Mouse (Mus musculus) neural tube, embryonic 13.5 days (tissue): ENCODE results near the gene Stag1. TPM values are rescaled to one million over a fixed set of nuclear protein-coding genes. Genes with fewer than 3 reads are reported as not detected.
A peak's percentile ranks its signal among the peaks of the same experiment; 100 is the strongest.

ENCODE experiments used
- ATAC-seq: fragments of 200-750 bp; cut with Nextera tagmentation; 2 replicates; pipeline ENCODE4 v1.8.0; 2017; ENCODE audit warnings: low read depth, mild to moderate bottlenecking, moderate TSS enrichment, moderate library complexity
- H3K27ac ChIP-seq: fragments of 300-500 bp; sonication (generic); replicated peaks from 2 replicates; pipeline ENCODE4 v1.5.1; 2015; ENCODE audit warnings: moderate library complexity, mild to moderate bottlenecking, inconsistent platforms
- H3K27me3 ChIP-seq: fragments of 300-500 bp; sonication (generic); 2 replicates; pipeline ENCODE4 v1.6.1; 2015; ENCODE audit warnings: mild to moderate bottlenecking, inconsistent platforms
- H3K36me3 ChIP-seq: fragments of 300-500 bp; sonication (generic); 2 replicates; pipeline ENCODE4 v1.6.1; 2015; ENCODE audit warnings: mild to moderate bottlenecking, inconsistent platforms
- H3K4me1 ChIP-seq: fragments of 300-500 bp; sonication (generic); replicated peaks from 2 replicates; pipeline ENCODE4 v1.6.1; 2015; ENCODE audit warnings: inconsistent platforms
- H3K4me2 ChIP-seq: fragments of 300-500 bp; sonication (generic); 2 replicates; pipeline ENCODE4 v1.6.1; 2015; ENCODE audit warnings: inconsistent platforms, mild to moderate bottlenecking, moderate library complexity
- H3K4me3 ChIP-seq: fragments of 300-500 bp; sonication (generic); 2 replicates; pipeline ENCODE4 v1.5.1; 2015; ENCODE audit warnings: mild to moderate bottlenecking, inconsistent platforms
- H3K9ac ChIP-seq: fragments of 300-500 bp; sonication (generic); 2 replicates; pipeline ENCODE4 v1.6.1; 2015; ENCODE audit warnings: moderate library complexity, mild to moderate bottlenecking, inconsistent platforms
- H3K9me3 ChIP-seq: fragments of 300-500 bp; sonication (generic); 2 replicates; pipeline ENCODE4 v1.6.1; 2016; ENCODE audit warnings: inconsistent platforms
- whole genome bisulfite sequencing: fragments of 180-500 bp; shearing (Covaris S2); methylation state at CpG from one replicate; pipeline ENCODE4 v1.1.7; 2015; 5-methylcytosine and 5-hydroxymethylcytosine counted together
- polyA plus RNA-seq: library from polyadenylated mRNA; unstranded; fragments of >200 nt; fragmentation: Nextera tagmentation; extraction: Ambion mirVana; gene quantifications from 2 replicates; pipeline ENCODE4 v1.2.1, GENCODE M21; 2015

The Stag1 gene
- polyA plus RNA-seq, 1 experiment from 2014 or later, result 36.3 TPM

DNA sequence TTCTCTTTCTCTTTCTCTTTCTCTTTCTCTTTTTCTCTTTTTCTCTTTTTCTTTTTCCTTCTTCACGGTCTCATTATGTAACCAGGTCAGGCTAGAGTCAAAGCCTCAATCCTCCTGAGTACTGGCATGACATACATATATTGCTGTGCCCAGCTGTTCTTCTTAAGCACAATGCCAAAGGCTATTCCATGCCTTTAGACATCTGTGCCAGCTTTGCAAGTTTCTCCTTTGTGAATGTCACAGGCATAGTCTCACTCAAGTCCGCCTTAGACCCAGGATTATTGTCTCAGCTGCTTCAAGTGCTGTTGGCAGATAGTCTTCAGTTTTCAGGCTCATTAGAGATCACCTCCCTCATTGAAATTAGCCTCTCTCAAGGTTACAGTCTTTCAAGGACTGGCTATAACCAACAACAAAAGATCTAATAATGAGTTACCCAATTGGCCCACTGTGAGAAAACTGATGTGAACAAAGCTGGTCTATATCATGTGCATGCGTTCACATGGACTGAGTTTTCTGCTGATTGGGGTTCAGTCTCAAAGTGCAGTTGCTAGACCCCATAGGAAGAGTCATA lies 16.0 kb downstream of the Stag1 start:
- H3K4me2 ChIP-seq, result no peak overlapping the region
- 68% methylated on average over 3 of the region's 3 CpGs for WGBS
- H3K27ac ChIP-seq, result no peak overlapping the region
- H3K36me3 ChIP-seq, result no peaks in the 10 kb centered on the region
- no peak overlapping the region for H3K9ac ChIP-seq
- no peaks in the 10 kb centered on the region for H3K9me3 ChIP-seq
- no peak for ATAC-seq
- no peaks in the 10 kb centered on the region for H3K27me3 ChIP-seq
- H3K4me1 ChIP-seq, result peaks cover 4% of the 10 kb centered on the region
- no peak overlapping the region for H3K4me3 ChIP-seq

DNA sequence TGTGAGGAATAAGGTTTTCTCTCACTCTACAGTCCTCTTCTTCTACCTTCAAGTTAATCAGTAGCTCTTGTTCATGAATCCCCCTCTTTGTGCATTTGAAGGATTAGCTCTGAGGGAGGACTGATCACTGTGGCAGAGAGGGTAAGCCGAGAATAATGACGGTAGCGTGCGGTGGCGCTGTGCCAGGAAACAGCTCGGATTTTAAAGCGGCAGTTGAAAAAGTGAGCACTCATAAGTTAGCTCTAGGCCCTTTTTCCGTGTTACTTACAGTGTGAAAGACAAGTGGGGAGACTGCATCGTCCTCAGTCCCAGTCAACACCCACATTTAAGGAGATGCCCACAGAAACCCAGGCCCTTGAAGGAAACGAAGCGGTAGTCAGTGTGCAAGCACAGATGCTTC lies 19.3 kb downstream of the Stag1 start:
- 48% methylated on average over 11 of the region's 11 CpGs for WGBS
- no peak for ATAC-seq
- H3K4me2 ChIP-seq, result no peak overlapping the region
- H3K27ac ChIP-seq, result no peak overlapping the region
- no peak overlapping the region for H3K4me3 ChIP-seq
- no peaks in the 10 kb centered on the region for H3K27me3 ChIP-seq
- no peaks in the 10 kb centered on the region for H3K9me3 ChIP-seq
- no peaks in the 10 kb centered on the region for H3K36me3 ChIP-seq
- peaks cover 8% of the 10 kb centered on the region for H3K4me1 ChIP-seq
- no peak overlapping the region for H3K9ac ChIP-seq

DNA sequence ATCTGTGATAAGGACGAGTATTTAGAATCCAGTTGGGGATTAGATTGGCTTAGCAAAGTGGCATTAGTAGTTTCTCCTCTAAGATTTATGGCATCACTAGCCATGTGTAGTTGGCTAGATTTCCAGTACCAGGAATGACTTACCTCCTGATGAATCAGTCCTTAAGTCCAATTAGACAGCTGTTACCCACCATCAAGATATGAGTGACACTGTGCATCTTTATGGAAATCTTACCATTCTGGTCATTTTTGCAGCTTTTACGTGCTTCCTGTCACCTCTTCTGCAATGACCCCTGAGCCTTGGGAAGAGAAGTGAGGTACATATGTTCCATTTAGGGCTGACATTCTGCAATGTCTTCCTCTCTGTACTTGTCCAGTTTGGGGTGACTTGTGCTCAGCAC lies 28.7 kb downstream of the Stag1 start:
- no peak for ATAC-seq
- Histone ChIP-seq H3K4me1 (no peaks in the 10 kb centered on the region), H3K9ac (no peak overlapping the region), H3K27ac (no peak overlapping the region), H3K4me3 (no peak overlapping the region), H3K4me2 (no peak overlapping the region), H3K27me3 (no peaks in the 10 kb centered on the region), H3K36me3 (no peaks in the 10 kb centered on the region), H3K9me3 (no peaks in the 10 kb centered on the region)
- WGBS, result 82% methylated on average over 2 of the region's 2 CpGs

DNA sequence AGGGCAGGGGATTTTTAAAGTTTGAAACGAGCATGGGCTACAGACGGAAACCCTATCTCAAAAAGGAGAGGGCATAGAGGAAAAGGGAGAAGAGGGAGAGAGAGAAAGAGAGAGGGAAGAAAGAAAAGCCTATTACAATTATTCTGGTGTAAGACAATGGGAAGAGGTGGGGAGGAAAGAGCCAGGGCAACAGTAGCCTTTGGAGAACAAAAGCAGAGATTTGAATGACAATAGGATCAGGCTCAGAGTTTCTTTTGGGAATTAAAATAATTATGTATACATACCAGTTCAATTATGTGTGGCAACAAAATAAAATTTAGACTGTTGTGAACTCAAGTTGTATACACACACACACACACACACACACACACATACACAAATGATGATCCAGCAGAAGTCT lies 43.2 kb downstream of the Stag1 start:
- Histone ChIP-seq H3K4me3 (no peak overlapping the region), H3K36me3 (no peaks in the 10 kb centered on the region), H3K4me1 (peaks cover 28% of the 10 kb centered on the region), H3K4me2 (peak overlapping the region; percentile 65; the same call in 1 of the 2 replicates), H3K9ac (0 out of 2 replicates have a peak overlapping the region, but pooled peaks have one; percentile 79), H3K27me3 (no peaks in the 10 kb centered on the region), H3K27ac (peak overlapping the region; percentile 100; the same call in 1 of the 2 replicates), H3K9me3 (no peaks in the 10 kb centered on the region)
- 52% methylated on average over 2 of the region's 2 CpGs for WGBS
- ATAC-seq, result no peak

DNA sequence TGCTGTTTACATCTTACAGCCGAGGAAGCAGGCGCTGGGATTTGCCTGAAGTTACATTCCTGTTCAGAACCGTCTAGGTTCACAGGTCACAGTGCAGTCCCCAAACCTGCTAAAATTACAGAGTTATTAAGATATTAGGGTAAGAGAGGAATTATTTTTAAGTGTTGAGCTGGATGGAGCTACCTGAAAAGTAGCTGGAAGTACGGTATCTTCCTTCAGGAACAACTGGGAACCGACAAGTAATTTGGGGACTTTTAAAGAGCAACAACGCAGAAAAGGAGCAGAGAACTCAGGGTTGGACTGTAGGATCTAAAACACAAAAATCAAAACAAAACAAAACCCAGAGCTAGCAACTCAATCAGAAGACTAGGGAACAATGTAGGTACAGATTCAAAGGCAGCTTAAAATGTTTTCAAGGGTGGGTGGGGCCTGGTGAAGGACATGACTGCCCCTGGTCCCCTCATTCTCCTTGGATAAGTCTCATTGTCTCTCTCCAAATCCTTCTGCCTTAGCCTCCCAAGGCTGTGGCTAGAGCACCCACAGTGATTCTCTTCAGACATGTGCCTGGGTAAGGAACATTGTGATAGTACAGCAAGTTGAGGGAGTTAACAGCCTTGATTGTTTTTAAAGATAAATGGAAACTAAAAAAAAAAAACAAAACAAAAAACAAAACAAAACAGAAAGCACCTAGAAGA lies 43.9 kb downstream of the Stag1 start:
- 49% methylated on average over 6 of the region's 6 CpGs for WGBS
- Histone ChIP-seq H3K27ac (peak overlapping the region; percentile 100), H3K9me3 (no peaks in the 10 kb centered on the region), H3K27me3 (no peaks in the 10 kb centered on the region), H3K36me3 (no peaks in the 10 kb centered on the region), H3K4me3 (peak overlapping the region; percentile 82), H3K9ac (peak overlapping the region; percentile 79), H3K4me1 (peaks cover 28% of the 10 kb centered on the region), H3K4me2 (peak overlapping the region; percentile 65)
- no peak for ATAC-seq

DNA sequence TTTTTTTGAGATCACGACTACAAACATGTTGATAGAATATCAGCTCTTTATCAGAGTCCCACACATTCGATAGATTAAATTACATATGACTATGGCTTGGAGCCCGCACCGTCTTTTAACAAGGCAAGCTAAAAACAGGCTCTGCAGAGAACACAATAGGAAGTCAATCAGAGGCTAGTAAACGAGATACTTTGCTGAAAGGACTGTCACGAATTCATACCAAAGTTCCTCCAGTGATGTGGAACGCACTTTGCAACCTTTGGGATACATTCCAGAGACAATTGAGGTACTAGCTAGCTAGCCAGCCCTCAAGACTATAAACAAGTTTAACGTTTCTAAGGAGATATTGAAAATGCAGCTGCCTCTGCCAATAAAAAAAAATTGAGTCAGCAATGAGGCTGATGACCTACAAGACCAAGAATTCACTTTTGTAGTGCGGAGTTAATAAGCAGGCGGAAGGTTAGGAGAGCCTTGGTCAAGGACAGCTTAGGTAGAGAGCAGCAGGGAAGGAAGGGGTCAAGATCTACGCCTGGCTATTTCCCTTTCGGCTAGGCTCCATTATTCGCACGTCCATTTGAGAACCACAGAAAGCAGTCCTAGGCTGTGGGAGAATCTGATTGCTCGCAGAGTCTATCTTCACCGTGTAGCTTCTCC lies 44.7 kb downstream of the Stag1 start:
- WGBS, result 2% methylated on average over 16 of the region's 16 CpGs
- H3K4me3 ChIP-seq, result peak overlapping the region; percentile 82
- H3K36me3 ChIP-seq, result no peaks in the 10 kb centered on the region
- H3K27me3 ChIP-seq, result no peaks in the 10 kb centered on the region
- peak overlapping the region; percentile 65 for H3K4me2 ChIP-seq
- H3K9ac ChIP-seq, result peak overlapping the region; percentile 79
- H3K4me1 ChIP-seq, result peaks cover 28% of the 10 kb centered on the region
- peak overlapping the region; percentile 100 for H3K27ac ChIP-seq
- no peaks in the 10 kb centered on the region for H3K9me3 ChIP-seq
- no peak for ATAC-seq

DNA sequence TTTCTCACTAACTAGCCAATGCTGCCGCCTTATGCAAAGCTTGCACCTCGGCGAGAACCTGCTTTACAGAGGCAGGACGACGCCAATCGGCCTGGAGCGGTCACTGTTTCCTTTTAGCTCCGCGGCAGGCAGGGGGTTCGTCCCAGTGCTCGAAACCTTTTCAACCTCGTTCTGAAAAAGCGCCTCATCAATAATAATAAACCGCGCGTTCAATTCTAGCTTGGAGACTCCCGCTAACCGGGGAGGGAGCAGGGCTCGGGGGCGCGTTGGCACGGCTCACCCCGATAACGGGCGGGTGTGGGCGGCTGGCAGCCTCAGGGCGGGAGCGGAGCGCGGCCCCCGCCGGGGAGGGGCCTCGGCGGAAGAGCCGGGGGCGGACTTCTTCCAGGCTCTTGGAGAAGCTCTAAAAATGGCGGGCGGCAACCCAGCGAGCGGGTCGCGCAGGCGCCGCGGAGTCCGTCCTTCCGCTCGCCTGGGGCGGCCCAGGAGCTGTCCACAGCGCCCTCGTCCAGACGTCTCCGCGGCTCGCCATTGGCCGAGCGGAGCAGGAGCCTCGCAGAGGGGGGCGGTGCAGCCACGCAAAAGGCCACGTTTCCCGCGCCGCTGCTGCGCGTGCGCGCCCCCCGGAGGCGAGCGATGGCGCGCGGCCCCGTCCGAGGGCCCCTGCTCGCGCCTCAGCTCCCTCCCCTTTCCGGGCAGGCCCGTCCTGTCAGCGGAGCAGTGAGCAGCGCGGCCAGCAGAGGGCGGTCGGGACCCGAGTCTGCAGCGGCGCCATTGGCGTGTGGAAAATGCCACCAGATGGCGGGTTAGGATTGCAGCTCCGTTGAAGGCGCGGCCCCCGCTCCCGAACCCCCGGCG lies 45.5 kb downstream of the Stag1 start:
- no peaks in the 10 kb centered on the region for H3K36me3 ChIP-seq
- peaks cover 28% of the 10 kb centered on the region for H3K4me1 ChIP-seq
- peak overlapping the region; percentile 95 for H3K9ac ChIP-seq
- peak overlapping the region; percentile 65 for H3K4me2 ChIP-seq
- H3K27me3 ChIP-seq, result no peaks in the 10 kb centered on the region
- peak overlapping the region; percentile 100 for H3K27ac ChIP-seq
- peak overlapping the region; percentile 82 for H3K4me3 ChIP-seq
- WGBS, result under 1% methylated on average over 97 of the region's 97 CpGs
- ATAC-seq, result peak; percentile 98
- H3K9me3 ChIP-seq, result no peaks in the 10 kb centered on the region

DNA sequence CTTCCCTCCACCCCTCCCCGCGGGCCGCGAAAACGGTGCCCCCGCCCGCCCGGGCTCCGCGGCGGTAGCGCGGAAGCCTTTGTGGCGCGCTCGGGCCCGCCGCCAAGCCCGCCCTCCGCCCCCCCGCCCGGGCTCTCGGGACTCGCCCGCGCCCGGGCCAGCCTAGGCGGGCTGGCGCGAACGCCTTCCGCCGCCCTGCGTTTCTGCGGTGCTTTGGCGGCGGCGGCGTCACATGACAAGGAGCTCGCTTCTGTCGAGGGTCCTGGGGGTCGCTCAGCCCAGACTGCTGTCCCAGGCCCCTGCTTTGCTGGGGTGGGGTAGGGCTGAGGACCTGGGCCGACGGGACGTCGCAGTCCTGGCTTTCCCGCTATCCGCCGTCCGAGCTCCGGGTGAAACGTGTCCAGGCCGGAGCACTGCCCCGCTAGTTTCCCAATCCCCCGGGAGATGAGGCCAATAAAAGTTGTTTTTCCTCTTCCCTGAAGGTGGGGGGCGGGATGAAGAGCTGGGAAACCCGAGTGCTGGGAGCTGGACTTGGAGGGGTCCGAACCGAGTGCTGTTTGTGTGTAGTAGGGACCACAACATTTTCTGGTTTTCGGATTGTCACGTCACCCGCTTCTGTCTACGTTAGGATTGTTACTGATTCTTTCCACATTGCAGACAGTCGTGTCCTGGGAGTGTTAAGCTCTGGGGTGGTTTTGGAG lies 46.6 kb downstream of the Stag1 start:
- peaks cover 28% of the 10 kb centered on the region for H3K4me1 ChIP-seq
- H3K9me3 ChIP-seq, result no peaks in the 10 kb centered on the region
- H3K4me2 ChIP-seq, result peak overlapping the region; percentile 64
- peak; percentile 19 for ATAC-seq
- no peaks in the 10 kb centered on the region for H3K27me3 ChIP-seq
- H3K36me3 ChIP-seq, result no peaks in the 10 kb centered on the region
- H3K4me3 ChIP-seq, result peak overlapping the region; percentile 82
- under 1% methylated on average over 38 of the region's 64 CpGs for WGBS
- H3K9ac ChIP-seq, result peak overlapping the region; percentile 95
- H3K27ac ChIP-seq, result peak overlapping the region; percentile 100

DNA sequence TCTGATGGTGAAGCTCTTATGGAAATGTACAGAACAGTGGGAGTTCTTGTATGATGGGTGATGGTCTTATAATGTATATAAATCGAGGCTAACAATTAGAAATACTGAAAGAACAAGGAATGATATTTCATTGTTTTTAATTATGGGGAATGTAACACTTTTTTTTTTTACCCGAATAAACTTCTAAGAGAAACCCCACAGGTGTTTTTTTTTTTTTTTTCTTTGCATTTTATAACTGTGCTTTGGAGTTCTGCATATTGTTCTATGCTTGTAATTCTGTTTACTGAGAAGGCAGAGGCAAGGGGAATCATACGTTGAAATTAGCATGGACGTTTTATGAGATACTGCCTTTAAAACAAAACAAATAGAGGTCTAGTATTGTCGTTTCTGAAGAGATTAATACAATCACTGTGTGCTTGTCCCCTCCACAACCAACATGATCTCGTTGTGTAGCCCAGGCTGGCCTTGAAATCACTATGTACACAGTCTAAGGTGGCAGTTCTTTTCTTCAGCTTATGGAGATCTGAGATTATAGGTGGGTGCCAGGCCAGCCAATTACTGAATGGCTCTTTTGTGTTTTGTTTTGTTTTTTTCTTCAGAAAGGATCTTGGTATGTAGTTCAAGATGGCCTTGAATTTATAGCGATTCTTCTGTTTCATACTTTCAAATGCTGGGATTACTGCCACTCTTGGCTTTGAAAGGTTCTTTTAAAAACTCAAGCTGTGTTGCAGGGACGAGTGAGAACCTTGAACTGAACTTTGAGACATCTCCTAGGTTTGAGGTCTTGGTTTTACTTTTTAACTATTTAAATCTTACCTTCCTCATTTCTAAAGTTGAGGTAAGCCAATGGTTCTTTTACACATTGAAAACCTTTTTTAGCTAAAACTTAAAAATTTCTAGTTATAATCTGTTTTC lies 47.7 kb downstream of the Stag1 start:
- peak overlapping the region; percentile 95 for H3K9ac ChIP-seq
- H3K4me1 ChIP-seq, result peaks cover 25% of the 10 kb centered on the region
- peak overlapping the region; percentile 64 for H3K4me2 ChIP-seq
- H3K27ac ChIP-seq, result peak overlapping the region; percentile 49; the same call in 1 of the 2 replicates
- 30% methylated on average over 8 of the region's 8 CpGs for WGBS
- no peaks in the 10 kb centered on the region for H3K9me3 ChIP-seq
- ATAC-seq, result no peak
- H3K4me3 ChIP-seq, result peak overlapping the region; percentile 82
- no peaks in the 10 kb centered on the region for H3K36me3 ChIP-seq
- H3K27me3 ChIP-seq, result no peaks in the 10 kb centered on the region

DNA sequence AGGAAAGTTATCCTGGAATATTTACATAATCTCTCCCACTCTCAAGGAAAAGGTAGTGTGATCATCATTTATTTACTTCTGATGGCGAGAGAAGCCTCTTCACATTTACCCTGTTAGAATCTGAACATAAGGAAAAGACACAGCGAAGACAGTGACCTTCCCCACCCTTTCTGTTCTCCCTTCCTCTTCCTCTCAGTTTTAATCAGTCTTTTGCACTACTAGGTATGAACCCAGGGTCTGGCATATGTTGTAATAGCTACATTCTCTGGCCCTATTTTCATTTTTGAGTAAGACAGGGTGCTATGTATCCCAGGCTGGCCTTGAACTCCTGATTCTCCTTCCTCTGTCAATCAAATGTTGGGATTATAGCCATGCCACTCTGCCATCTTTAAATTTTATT lies 48.7 kb downstream of the Stag1 start:
- H3K9ac ChIP-seq, result no peak overlapping the region

More for the DNA sequence above, 48.7 kb downstream of the Stag1 start:
- H3K27ac ChIP-seq, result no peak overlapping the region
- no peak for ATAC-seq
- no peak overlapping the region for H3K4me3 ChIP-seq
- H3K4me2 ChIP-seq, result no peak overlapping the region
- no peaks in the 10 kb centered on the region for H3K27me3 ChIP-seq
- no peaks in the 10 kb centered on the region for H3K9me3 ChIP-seq
- peaks cover 15% of the 10 kb centered on the region for H3K4me1 ChIP-seq
- 90% methylated on average over 2 of the region's 2 CpGs for WGBS
- H3K36me3 ChIP-seq, result no peaks in the 10 kb centered on the region
